Mouse (Mus musculus) thymus, adult 2 months (tissue): ENCODE data around the gene Angel1.

Experiments used
- CTCF ChIP-seq: fragments of 200-500 bp; IDR thresholded peaks from 2 replicates; pipeline ENCODE4 v1.5.1; 2012; ENCODE audit warnings: mild to moderate bottlenecking, control low read depth, low read length, moderate library complexity, borderline replicate concordance; ENCODE audit not compliant: control insufficient read depth, poor library complexity, insufficient read depth; ENCODE audit errors: extremely low read depth
- POLR2A ChIP-seq: fragments of 200-500 bp; IDR thresholded peaks from 2 replicates; pipeline ENCODE4 v1.6.1; 2012; ENCODE audit warnings: mild to moderate bottlenecking, low read length, control low read depth, moderate library complexity; ENCODE audit not compliant: control insufficient read depth, poor library complexity, insufficient read depth; ENCODE audit errors: extremely low read depth

DNA sequence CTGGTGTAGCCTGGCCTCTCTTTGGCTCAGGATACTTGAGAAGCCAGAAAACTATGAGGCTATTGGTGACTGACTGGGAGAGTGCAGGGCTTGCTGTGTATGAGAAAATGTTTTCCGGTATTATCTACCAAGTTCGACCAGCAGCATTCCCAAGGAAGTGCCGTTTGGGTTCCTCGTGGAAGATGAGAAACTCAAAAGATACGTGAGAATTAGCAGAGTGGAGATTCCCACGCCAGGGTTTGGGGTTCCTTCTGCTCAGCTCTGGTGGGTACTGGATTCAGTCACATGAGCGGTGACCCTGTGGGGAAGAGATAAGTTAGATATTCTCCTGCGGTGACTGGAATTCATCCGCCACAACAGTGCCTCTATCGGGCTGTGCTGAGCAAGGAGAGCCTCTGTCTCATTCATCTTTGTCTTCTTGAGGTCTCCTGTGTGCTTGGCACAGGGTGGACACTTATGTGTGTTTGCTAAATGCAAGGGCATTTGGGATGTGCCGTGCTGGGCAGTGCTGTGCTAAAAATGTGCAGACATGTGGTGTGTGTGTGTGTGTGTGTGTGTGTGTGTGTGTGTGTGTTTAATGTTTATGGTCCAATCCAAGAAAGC is 45.6 kb downstream of the Angel1 start:
- TF ChIP-seq POLR2A, result no peak
- TF ChIP-seq CTCF, result no peak
